Mouse (Mus musculus) heart, adult 18-20 months (tissue): ENCODE data around the gene Acacb. TPM values are rescaled to one million over a fixed set of nuclear protein-coding genes. Genes with fewer than 3 reads are reported as not detected.

Experiments used
- DNase-seq, 2 experiments: peaks; one replicate each; pipeline ENCODE4 v3.0.0; 2021 to 2022; ENCODE audit warnings: mixed read lengths in 1 of 2
- long read RNA-seq, 2 experiments: library from polyadenylated mRNA; stranded (forward); transcript quantifications; one replicate each; pipeline ENCODE4 v2.0.0; 2021
- total RNA-seq, 2 experiments: library from RNA; stranded (reverse); gene quantifications; 2 replicates each; pipeline ENCODE4 v1.2.3; 2021

Gene Acacb
- total RNA-seq = 100 to 1,000 TPM; 238 to 247 TPM
- long read RNA-seq, experiment 1, full-length matches to known transcripts = 2 of 64 reads
- long read RNA-seq, experiment 1, partial matches to known transcripts = 37 of 64 reads
- long read RNA-seq, experiment 1, other reads (novel, unspliced or antisense) = 25 of 64 reads
- long read RNA-seq, experiment 2, full-length matches to known transcripts = 1 of 43 reads
- long read RNA-seq, experiment 2, partial matches to known transcripts = 19 of 43 reads
- long read RNA-seq, experiment 2, other reads (novel, unspliced or antisense) = 23 of 43 reads

GRCm38 (mm10) chr5:114146028-114146888 is at the start of gene Acacb:
Gene Acacb, plus strand, starts transcription at chr5:114146535.
- peak; percentile 73 to 87 for DNase-seq

DNA sequence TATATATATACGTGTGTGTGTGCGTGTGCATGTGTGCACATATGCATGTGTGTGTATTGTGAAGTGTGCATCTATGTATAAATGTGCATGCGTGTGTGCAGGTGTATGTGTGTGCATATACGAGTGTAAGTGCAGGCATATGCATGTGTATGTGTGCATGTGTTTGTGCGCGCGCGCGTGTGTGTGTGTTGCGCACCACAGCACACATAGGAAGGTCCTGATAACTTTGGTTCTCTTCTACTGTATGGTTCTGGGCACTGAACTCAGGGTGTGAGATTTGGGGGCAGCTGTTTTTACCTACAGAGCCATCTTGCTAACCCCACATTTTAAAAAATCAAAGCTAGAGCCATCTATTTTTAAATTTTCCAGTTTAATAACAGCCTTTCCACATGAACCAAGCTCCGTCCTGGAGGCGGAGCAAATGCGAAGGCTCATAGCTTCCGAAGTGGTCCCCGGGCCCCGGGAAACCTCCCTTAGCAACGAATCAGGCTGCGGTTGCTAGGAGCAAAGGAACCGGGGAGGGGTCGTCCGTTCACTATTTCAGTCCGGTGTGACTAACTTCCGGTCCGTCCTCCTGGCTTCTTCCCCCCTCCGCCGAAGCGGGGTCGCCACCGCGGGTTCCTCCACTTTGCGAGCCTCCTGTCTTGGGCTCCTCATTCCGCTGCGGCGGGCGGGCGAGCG is 46.5 kb upstream of the Acacb start:
- peak; percentile 92 to 94 for DNase-seq

- DNase-seq = no peak
These were observed 45.8 kb upstream of the Acacb start for GRCm38 (mm10) chr5:114100390-114101099.

GRCm38 (mm10) chr5:114101873-114102272 is 44.5 kb upstream of the Acacb start:
- DNase-seq = no peak

DNA sequence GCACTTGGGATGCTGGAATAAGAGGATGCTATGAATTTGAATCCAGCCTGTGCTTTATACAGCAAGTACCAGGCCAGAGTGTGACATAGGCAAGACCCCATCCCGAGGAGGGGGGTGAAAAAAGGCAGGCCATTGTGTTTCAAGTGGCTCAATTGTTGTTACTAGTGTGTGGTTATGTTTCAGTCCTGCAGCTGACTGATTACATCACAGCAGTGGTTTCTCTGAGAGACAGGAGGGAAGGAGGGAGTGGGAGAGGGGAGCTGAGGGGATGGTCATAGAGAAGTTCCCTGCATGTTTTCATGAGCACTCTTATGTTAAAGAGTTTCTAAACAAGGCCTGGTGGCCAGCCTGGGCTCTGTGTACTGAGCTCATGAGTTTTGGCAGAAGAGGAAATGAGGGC is 43.5 kb upstream of the Acacb start:
- DNase-seq = no peak

DNA sequence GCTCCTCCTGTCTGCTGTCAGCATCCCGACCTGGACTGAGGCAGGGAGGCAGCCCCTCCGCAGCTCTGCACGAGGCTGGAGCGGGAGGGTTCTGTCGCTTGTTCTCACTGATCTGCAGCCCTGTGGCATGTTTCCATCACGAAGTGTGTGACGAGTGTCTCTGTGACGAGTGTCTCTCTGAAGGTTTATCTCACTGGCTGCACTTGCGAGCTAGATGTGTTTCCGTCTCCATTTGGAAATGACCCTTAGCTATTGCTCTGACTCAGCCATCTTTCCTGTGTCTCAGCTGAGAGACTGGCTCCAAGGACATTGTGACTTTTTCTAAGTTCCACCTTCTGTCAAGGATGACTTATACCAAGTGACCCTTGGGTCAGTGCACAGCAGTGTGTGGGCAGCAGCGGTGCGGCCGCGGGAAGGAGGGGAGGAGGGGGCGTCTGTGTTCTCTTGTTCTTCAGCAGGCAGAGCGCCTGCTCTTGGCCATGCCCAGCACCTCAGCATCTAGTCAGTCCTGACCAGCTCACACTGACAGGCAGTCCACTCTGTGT is 39.9 kb upstream of the Acacb start:
- no peak for DNase-seq

GRCm38 (mm10) chr5:114113334-114113733 is 33.0 kb upstream of the Acacb start:
- DNase-seq = no peak

GRCm38 (mm10) chr5:114115030-114115429 is 31.3 kb upstream of the Acacb start:
- DNase-seq = no peak

- DNase-seq = no peak
These were observed 29.7 kb upstream of the Acacb start for GRCm38 (mm10) chr5:114116586-114116985.

DNA sequence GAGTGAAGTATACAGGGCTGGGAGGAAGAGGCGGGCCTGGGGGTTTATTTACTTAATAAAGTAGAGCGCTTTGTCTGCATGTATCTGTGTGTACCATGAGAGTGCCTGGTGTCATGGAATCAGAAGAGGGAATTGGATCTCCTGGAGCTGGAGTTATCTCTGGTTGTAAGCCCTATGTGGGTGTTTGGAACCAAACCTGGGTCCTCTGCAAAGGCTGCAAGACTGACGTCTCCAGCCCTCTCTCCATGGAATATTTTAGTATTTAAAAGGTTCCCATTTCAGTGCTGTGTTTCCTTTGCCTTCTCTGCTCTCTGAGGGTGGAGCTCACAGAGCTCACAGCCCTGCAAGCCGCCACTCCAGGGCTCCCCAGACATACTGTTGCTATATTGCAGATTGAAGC is 26.5 kb upstream of the Acacb start:
- DNase-seq = no peak

DNA sequence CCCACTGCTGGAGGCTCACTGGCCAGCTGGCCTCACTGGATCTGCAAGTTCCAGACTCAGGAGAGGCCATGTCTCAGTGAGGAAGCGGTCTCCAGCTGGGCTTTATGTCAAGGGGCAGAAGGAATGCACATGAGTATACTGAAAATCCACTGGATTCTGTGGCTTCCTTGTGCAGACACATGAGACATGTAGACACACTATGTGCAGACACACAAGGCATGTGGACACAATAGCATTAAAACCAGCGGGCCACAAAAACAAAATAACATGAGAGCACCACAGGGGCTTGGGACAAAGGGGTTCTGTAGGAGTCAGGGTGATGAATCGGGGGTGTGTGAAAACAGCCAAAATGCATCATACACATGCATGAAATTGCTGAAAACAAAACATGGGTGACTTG is 20.3 kb upstream of the Acacb start:
- no peak for DNase-seq

- no peak for DNase-seq
These were observed 19.7 kb upstream of the Acacb start for GRCm38 (mm10) chr5:114126499-114127244.

GRCm38 (mm10) chr5:114127374-114128349 is 18.7 kb upstream of the Acacb start, which contains the start of gene Alkbh2:
Gene Alkbh2, minus strand, starts transcription at chr5:114128218.
- DNase-seq = peak; percentile 81 to 90

DNA sequence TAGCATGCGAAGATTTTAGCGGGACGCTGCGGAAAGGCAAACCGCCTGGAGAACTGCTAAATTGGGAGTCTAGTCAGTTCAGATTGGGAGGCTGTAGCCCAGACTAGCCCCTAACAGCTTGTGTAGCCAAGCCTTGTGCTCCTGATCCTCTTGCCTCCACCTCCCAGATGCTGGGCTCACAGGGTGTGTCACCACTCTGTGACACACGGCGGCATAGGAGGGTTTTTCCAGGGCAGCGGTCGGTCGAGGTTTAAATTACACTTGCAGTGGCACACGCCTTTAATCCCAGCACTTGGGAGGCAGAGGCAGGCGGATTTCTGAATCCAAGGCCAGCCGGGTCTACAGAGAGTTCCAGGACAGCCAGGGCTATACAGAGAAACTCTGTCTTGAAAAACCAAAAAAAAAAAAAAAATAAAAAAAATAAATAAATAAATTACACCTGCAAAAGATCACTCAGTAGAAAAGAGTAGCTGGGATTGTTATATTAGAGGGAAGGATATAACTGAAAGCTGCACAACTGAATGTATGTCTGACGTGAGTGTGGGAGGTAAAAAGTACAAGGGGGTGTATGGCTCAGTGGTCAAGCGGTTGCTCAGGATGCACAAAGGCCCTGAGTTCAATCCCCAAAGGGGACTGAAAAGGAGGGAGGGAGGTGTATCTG is 16.7 kb upstream of the Acacb start:
- no peak for DNase-seq

DNA sequence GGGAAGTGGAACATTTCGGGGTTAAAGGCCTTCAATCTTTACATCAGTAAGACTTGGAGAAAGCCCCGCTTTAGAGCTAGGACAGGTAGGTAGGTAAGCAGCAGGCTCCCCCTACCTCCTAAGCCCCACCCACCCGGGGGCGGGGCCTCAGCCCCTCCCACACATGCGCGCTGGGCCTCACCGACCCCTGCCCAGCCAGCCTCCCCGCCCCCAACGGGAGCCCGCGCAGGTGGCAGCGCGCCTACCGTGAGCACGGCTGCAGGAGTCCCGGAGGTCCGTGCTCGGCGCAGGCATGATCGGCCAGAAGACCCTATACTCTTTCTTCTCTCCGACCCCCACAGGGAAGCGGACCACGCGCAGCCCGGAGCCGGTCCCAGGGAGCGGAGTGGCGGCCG is 16.1 kb upstream of the Acacb start, which contains the start of gene Ung:
Gene Ung, plus strand, starts transcription at position 176 of the 395 bp plus-strand sequence.
- DNase-seq = no peak

DNA sequence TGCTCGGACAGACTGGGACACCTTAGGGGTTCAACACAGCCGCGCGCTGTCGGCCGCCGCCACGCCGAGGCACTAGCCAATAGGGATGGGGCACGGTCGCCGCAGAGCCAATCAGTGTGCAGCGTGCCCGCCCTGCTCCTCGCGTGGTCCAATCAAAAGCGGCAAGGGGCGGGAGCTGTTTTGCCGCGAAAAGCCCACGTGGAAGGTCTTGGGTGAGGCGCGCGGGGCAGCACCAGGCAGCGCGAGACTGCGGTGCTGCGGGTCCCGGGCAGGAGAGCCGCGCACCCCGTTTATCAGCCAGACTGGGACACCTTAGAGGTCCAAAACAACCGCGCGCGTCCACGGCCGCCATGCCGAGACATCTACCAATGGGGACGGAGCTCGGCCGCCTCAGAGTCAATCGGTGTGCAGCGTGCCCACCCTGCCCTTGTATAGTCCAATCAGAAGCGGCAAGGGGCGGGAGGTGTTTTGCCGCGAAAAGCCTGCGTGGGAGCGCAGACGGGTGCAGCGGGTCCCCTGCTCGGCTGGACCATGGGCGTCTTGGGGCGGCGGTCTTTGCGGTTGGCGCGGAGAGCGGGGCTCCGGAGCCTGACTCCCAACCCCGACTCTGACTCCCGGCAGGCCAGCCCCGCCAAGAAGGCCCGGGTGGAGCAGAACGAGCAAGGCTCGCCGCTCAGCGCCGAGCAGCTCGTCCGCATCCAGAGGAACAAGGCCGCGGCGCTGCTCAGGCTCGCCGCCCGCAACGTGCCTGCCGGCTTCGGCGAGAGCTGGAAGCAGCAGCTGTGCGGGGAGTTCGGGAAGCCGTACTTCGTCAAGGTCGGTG is 15.4 kb upstream of the Acacb start:
- peak; percentile 94 to 96 for DNase-seq

DNA sequence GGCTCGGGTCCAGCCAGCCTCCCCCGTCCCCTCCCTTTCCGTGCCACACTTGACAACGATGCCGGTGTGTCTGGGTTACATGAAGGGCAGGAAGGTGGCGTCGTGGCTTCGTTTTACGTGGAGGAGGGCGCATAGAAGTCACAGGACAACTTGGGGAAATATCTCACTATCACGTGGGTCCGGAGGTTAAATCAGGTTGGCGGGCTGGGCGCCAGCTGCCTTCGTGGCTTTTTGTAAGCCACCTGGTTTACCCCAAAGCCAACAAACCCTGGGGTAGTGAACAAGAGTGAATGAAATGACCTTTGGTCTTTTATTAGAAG is 14.9 kb upstream of the Acacb start:
- DNase-seq = peak; percentile 71 to 80

DNA sequence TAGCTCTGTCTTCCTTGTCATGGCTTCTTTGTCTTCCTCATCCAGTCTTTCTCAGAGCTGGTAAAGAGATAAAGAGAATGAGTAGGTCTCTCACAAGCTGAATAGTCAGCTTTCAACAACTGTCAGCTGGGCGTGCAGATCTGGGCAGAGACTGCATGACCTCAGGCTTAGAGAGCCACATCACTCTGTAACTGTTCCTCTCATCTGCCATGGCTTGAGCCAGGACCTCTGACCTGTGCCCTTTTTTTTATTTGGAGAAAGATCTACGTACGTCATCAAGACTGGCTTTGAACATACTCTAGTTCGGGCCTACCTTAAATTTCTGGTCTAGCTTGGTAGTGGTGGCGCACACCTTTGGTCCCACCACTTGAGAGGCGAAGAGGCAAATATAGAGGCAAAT is 13.5 kb upstream of the Acacb start:
- DNase-seq = peak in 1 of 2 experiments; percentile 21
